Mouse (Mus musculus) large intestine, adult 2 months (tissue): ENCODE results near the gene Fam208a. TPM values are rescaled to one million over a fixed set of nuclear protein-coding genes. Genes with fewer than 3 reads are reported as not detected.

Source experiments
- DNase-seq: peaks from one replicate; pipeline ENCODE4 v3.0.0-alpha.2; 2012; ENCODE audit warnings: low read depth, low spot score
- WGBS: fragments of 180-500 bp; shearing (Covaris S2); methylation state at CpG from one replicate; pipeline ENCODE4 v1.1.7; 2018; 5-methylcytosine and 5-hydroxymethylcytosine counted together
- polyA plus RNA-seq: library from polyadenylated mRNA; depleted of rRNA; stranded (reverse); fragments of >200 nt; gene quantifications from 2 replicates; pipeline ENCODE4 v1.2.3, GENCODE M21; 2012

Fam208a gene
- polyA plus RNA-seq, 1 experiment = 4.8 TPM

DNA sequence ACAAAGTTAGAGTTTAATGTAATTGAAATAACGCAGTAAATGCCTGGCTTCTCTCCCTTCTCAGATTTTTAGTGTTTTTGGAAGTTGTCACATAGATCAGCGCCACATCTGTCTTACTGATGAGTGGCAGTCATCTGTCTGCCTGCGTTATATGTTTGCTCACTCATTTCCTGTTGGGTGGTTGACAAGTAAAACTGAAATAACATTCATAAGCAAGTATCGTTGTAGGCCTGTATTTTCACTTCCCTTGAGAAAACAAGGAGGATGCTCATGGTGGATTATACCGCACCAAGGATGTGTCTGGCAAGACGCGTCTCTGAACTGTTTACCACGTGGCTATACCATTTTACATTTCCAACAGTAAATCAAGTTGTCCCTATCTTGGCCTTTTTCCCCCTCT lies 15.9 kb upstream of the Fam208a start:
- WGBS = 58% methylated on average over 8 of the region's 8 CpGs

DNA sequence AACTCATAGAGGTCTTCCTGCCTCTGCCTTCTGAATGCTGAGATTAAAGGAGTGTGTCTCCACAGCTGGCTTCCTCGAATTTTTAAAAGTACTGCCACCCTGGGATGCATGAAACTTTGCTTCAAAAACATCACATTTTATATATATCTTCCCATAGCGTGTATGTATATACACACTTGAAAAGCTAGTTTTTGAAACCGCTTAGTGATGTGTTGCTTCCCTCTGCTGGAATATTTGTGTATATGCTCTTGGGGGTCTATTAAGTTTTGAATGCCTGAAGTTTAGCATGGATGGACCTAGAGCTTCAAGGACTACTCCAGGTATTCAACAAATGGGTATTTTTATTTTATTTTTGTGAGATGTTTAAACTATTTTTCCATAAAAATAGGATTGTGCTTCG lies 14.7 kb upstream of the Fam208a start:
- 27% methylated on average over 4 of the region's 4 CpGs for WGBS
- no peak for DNase-seq

More for the DNA sequence above, 15.9 kb upstream of the Fam208a start:
- no peak for DNase-seq

DNA sequence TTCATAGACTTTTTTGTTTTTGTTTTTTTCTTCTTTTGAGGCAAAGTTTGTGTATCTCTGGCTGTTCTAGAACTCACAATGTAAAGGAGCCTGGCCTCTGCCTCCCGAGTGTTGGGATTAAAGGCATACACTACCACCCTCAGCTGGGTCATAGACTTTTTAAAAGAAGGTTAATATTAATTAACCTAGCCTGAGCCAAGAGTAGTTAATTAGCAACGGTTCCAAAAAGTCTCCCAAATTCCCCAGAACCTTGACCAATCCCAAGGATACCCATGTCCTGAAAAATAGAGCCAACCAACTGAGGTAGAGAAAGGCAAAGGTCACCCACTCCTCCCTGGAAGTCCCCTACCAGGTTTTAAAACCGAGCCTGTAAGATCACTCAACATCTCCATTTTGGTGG lies 7.8 kb upstream of the Fam208a start:
- no peak for DNase-seq

DNA sequence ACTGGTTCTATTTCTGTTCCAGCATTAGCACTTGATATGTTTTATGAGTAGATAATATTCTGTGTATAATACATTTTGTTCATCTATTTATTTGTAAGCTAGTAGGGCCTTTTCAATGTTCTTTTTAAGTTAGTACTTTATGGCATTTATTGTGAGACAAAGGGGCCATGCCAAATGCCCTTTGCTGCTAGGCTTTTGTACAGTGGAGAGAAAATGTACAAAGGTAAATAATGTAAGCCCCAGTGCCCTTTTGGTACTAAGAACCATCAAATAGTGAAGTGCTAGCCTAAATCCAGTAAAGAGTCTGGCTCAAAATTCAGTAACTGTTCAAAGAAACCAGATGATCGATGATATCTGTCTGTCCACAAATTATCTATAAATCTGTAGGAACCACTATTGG lies 6.3 kb upstream of the Fam208a start:
- no peak for DNase-seq
- 98% methylated on average over 1 of the region's 1 CpGs for WGBS

More for the DNA sequence above, 7.8 kb upstream of the Fam208a start:
- 75% methylated on average over 3 of the region's 3 CpGs for WGBS

DNA sequence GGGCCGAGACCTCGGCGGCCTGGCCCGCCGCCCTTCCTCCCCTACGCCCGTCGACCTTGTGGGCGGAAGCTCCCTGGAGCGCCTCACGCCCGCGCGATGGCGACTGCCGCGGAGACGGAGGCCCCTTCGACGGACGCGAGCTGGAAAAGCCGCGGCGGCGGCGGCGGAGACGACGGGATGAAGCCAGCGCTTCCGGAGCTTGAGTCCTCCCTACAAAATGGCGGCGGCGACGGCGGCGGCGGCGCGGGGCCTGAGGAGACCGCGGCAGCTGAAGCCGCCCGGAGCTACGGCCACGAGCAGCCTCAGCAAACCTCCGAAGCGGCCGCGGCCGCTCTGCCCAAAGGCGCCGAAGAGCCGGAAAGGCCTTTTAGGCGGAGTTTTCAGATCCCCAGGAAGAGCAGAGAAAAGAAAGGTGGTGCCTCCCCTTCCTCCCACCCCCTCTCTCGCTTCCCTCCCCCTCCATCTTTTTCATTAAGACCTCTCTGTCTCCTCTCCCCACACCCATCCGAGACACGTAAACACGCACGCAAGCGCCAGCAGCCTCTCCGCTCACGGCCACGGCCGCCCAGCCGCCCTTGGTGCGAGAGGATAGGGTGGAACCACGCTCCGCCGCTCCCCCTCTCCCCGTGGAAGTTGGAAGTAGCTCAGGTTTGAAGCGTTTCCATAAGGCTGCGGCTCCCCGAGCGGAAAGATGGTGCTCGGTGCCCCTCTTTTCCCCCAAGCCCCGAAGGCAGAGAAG lies 508 bp downstream of the Fam208a start:
- peak; percentile 39 for DNase-seq
- WGBS = under 1% methylated on average over 77 of the region's 78 CpGs

DNA sequence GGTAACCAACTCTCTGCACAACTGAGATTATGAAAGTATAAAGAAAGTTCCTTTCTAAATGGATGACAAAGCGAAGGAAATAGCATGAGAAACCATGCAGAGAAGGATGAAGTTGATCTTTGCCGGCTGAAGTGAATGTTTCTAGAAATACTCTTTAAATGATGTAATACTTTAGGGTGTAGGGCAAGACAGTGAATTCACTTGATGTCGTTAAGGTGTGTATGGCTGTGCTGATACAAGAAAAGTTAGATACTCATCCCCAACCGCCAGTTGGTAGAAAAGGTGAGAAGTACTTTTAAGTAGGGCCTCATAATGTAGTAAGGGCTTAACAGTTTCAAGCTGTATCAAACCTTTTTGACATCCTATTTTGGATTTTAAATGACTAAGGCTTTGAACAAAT lies 1.6 kb downstream of the Fam208a start:
- WGBS = 89% methylated on average over 4 of the region's 4 CpGs
- no peak for DNase-seq

DNA sequence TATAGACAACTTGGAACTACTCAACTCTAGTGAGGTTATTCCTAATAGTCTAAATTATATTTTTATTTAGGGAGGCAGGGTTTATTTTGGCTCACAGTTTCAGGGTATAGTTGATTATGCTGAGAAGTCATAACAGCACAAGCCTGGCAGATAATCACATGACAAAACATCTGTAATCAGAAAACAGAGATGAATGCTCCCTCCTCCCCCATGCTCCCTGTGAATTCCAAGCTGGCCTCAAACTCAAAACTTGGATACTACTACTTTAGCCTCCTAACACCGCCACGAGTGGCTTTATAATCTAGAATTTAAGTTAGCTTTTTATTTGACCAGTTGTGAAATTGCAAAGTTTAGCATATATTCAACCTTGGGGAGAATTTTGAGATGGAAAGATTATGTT lies 3.4 kb downstream of the Fam208a start:
- no peak for DNase-seq
- 98% methylated on average over 2 of the region's 2 CpGs for WGBS

DNA sequence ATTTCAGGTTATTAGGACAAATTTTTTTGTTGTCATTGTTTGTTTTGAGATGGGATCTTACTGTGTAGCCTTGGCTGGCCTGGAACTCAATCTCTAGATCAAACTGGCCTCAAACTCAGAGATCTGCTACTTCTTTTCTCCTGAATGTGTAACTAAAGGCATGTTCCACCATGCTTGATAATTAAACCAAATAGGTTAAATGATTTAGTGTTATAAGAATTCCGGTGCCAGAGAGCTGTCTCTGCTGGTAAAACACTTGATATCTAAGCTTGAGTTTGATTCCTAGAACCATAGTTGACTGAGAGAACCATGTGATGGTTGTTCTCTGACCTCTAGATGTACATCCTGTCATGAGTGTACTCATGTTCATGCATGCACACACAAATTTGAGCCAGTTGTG lies 7.5 kb downstream of the Fam208a start:
- 100% methylated on average over 1 of the region's 1 CpGs for WGBS

DNA sequence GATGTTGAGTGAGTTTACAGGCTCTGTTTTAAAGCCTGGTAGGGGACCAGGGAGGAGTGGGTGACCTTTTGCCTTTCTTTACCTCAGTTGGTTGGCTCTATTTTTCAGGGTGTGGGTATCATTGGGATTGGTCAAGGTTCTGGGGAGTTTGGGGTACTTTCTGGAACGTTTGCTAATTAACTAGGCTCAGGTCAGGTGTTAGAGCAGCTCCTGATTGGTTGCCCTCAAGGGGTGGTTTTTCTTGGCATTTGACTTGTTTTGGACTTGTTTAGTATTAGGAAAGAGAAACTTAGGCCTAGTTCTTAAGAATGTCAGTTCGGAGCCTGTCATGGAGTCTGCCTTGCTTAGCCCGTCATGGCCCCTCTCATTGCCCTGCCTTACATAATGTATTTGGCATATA lies 8.2 kb downstream of the Fam208a start:
- WGBS = 75% methylated on average over 3 of the region's 3 CpGs
- no peak for DNase-seq

More for the DNA sequence above, 7.5 kb downstream of the Fam208a start:
- no peak for DNase-seq

DNA sequence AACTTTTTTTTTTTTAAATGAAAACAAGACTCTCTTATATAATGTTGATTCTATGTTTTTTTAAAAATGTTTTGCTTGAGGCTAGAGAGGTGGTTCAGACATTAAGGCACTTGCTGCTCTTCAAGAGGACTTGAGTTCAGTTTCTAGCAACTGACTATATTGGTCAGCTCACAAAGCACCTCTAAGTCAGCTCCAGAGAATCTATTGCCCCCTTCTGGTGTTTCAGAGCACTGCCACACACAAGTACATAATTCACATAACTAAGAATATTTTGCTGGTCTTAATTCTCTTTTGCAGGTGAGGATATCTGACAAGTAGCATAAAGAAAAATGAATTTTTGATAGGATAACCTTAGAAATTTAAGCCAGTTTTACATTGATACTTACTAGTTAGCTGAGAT lies 12.3 kb downstream of the Fam208a start:
- DNase-seq = no peak

DNA sequence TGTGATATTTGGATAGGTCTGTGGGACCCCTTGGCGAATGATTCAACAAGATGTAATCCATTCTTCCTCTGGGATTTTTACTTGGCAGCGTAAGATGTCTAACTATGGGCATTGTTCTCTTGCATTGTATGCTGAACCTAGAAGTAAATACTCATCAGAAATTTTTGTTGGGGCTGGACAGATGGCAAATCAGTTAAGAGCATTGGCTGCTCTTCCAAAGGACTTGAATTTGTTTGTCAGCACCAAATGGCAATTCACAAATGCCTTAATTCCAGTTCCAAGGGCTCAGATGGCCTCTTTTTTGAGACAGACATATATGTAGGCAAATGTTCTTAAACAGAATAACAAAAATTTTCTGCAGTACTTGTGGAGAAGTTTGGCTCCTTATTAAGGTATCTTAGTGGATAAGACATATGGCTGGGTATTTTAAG lies 16.2 kb downstream of the Fam208a start:
- DNase-seq = no peak
- WGBS = 90% methylated on average over 2 of the region's 2 CpGs

DNA sequence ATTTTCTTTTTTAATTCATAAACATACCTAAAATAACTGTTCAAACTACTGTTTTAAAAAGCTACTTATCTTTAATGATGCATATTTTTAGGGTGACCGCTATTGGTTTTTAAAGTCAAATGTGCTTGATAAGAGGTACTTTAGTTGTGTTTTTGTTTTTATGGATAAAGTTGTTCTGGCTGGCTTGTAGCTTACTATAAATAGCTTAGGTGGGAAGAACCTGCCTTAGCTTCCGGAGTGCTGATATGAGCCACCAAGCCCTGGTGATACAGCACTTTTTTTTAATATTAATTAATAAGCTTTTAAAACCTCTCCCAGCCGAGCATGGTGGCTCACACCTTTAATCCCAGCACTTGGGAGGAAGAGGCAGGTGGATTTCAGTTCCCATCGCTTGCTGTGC lies 18.3 kb downstream of the Fam208a start:
- 86% methylated on average over 4 of the region's 4 CpGs for whole genome bisulfite sequencing
- DNase-seq = no peak

DNA sequence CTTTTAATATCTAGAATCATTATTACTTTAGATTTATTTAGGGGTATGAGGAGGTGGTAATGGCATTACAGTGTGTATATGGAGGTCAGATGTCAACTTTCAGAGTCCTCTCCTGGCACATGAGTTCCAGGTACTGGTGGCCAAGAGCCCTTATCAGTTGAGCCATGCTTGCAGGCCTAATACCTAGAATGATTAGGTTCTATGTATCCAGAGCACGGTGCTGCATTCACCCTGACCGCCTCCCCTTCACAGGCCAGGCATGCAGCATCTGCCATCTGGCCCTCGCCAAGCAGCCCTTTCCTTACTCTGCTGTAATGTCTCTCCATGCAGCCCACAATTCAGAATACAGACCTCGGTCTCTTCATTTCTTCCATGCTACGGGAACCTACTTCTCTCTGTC lies 62.8 kb downstream of the Fam208a start:
- WGBS = 96% methylated on average over 5 of the region's 5 CpGs
- DNase-seq = no peak

DNA sequence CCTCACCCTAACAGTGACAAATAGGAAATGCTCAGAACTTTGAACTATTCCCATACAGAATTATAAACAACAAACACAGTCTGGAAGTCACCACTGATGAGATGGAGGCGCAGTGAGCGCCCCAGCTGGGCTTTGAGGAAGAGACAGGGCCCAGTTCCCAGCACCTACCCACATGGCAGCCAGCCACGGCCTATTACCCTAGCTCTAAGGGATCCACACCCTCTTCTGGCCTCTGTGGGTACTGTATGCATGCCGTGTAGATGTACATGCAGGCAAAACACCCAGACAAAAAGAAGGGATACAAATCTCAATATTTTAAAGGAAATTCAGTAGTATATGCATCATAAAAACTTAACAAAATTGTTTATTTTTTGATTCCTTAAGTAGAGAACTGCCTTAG lies 64.9 kb downstream of the Fam208a start:
- 88% methylated on average over 4 of the region's 4 CpGs for WGBS
- DNase-seq = no peak

DNA sequence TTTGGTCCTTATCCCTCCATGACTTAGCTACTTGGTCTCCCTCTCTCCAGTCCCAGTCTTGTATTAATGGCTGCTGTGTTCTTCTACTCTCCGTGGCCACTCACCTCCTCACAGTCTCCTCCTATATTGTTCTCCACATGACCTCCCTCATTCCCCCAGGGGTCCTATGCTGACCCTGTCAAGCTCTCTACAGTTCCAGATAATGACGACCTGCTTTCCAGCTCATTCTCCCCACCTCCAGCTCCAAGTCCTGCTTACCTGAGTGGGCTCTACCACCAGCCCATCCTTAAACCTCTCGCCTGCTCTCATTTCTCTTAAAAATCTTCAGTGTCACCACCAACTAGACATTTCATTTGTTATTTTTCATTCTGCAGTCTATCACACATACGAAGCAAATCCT lies 72.5 kb downstream of the Fam208a start:
- 70% methylated on average over 4 of the region's 4 CpGs for WGBS
- no peak for DNase-seq

DNA sequence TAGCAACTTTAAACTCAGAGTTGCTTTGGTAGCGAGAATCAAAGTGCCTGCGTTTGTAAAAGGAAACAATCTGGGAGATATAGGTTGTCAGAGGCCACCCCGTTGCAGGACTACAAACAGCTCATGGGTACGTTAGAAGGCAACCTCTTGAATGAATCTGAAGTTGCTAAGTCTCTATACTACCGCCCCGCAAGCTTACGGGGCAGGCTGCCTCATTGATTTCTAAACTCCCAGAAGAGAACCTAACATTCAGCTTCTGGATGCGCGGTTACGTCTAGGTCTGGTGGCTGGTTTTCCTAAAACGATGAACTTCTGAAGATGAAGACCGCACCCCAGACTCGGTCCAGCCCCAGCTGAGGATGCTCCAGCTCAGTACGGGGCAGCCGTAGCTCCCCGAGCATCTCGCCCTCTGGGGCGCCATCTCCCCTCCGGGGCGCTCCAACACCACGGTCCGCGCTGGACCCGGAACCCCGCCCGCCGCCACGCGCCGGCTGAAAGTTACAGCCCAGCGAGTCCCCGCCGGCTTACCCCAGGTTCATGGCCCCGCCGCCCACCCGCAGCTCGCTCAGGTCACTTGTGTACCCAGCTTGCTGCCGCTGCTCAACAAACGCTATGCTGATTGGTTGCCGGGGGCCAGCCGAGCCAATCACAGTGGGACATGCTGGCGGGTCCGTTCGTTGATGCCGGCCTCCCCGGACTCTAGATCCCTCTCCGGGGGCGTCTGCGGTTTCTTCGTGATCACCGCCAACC lies 79.4 kb downstream of the Fam208a start, which contains the start of gene Ccdc66:
TSS of gene Ccdc66 (minus strand) at position 567 of the 750 bp plus-strand sequence.
- peak; percentile 73 for DNase-seq
- WGBS = under 1% methylated on average over 51 of the region's 51 CpGs

DNA sequence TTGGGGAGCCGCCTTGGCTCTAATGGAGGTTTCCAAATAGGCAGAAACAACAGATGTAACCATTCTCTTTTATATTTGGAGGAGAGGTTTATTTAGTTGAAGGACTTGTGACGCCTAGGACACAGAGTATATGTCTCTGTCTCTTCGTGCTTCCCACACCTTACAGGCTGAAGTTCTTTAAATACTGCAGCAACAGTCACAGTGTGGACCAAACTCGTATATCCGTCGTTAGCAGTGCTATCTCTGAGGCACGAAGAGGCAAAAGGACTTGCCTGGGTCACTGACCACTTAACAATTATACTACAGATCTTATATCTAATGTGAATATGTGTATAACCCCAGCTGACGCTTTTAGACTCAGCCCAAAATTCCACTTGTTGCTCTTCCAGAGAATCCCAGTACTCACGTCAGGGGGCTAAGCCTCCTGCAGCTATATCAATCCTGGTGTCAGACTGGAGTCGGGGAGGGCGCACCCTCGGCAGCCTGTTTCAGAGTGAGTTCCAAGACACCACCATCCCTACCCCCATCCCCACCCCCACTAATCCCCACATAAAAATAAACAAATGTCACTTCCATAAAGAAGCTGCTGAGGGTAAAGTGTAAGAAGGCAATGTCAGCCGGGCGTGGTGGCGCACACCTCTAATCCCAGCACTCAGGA lies 80.1 kb downstream of the Fam208a start:
- no peak for DNase-seq
- 29% methylated on average over 15 of the region's 15 CpGs for WGBS

DNA sequence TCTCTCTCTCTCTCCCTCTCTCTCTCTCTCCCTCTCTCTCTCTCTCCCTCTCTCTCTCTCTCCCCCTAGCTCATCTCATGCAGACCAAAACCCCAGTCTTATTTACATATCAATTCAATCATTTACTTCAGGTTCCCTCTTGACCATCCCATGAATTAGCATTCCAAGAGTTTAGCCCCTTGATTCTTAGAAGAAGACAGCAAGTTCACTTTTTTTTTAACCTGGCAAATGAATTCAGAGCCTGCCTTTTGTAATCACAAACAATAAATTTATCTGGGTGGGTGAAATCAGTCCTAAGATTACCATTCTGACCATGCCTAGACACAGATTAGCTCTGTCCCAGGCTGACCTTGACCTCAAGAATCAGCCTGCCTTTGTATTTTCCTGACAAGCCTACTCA lies 95.9 kb downstream of the Fam208a start:
- DNase-seq = no peak
